Mouse (Mus musculus) stomach, embryonic 16.5 days (tissue): ENCODE data around the gene Spink4. TPM values are rescaled to one million over a fixed set of nuclear protein-coding genes. Genes with fewer than 3 reads are reported as not detected.

ENCODE experiments used
- ATAC-seq: fragments of 200-750 bp; cut with Nextera tagmentation; 2 replicates; pipeline ENCODE4 v1.8.0; 2017; ENCODE audit warnings: moderate number of reproducible peaks, moderate TSS enrichment; ENCODE audit not compliant: insufficient read depth, low FRiP score
- H3K27ac ChIP-seq: fragments of 300-500 bp; sonication (generic); 2 replicates; pipeline ENCODE4 v1.5.1; 2014; ENCODE audit warnings: low read length
- H3K27me3 ChIP-seq: fragments of 300-500 bp; sonication (generic); 2 replicates; pipeline ENCODE4 v1.6.1; 2014; ENCODE audit warnings: low read length, control low read depth, mixed read lengths; ENCODE audit not compliant: control insufficient read depth, insufficient read depth
- H3K36me3 ChIP-seq: fragments of 300-500 bp; sonication (generic); 2 replicates; pipeline ENCODE4 v1.6.1; 2014; ENCODE audit warnings: low read length; ENCODE audit not compliant: control insufficient read depth, insufficient read depth
- H3K4me1 ChIP-seq: fragments of 300-500 bp; sonication (generic); 2 replicates; pipeline ENCODE4 v1.6.1; 2014; ENCODE audit warnings: low read length, control low read depth, mixed read lengths; ENCODE audit not compliant: control insufficient read depth, insufficient read depth
- H3K4me2 ChIP-seq: fragments of 300-500 bp; sonication (generic); 2 replicates; pipeline ENCODE4 v1.6.1; 2014; ENCODE audit warnings: low read depth, low read length, mixed read lengths
- H3K4me3 ChIP-seq: fragments of 300-500 bp; sonication (generic); replicated peaks from 2 replicates; pipeline ENCODE4 v1.5.1; 2014; ENCODE audit warnings: mild to moderate bottlenecking, low read length
- H3K9ac ChIP-seq: fragments of 300-500 bp; sonication (generic); 2 replicates; pipeline ENCODE4 v1.6.1; 2014; ENCODE audit warnings: low read length
- H3K9me3 ChIP-seq: fragments of 300-500 bp; sonication (generic); replicated peaks from 2 replicates; pipeline ENCODE4 v1.6.1; 2016; ENCODE audit warnings: low read length, control low read depth; ENCODE audit not compliant: control insufficient read depth
- WGBS: fragments of 180-500 bp; shearing (Covaris S2); extraction: QIAGEN DNeasy Blood & Tissue Kit; methylation state at CpG from one replicate; pipeline ENCODE4 v1.1.7; 2014; 5-methylcytosine and 5-hydroxymethylcytosine counted together
- polyA plus RNA-seq: library from polyadenylated mRNA; unstranded; fragments of >200 nt; fragmentation: Nextera tagmentation; extraction: Ambion mirVana; gene quantifications from 2 replicates; pipeline ENCODE4 v1.2.1, GENCODE M21; 2015

The Spink4 gene
- 36.1 and 40.3 TPM in 2 replicates for polyA plus RNA-seq

GRCm38 (mm10) chr4:40919785-40920184 lies at the start of gene Spink4:
Gene Spink4, plus strand, starts transcription at chr4:40920052.
- H3K4me1 ChIP-seq, result 0 out of 2 replicates have a peak, but pooled peaks cover 3% of the 10 kb centered on the region
- no peak within 1 kb of the TSS for H3K4me2 ChIP-seq
- no peaks in the 10 kb centered on the region for H3K9me3 ChIP-seq
- 13% methylated on average over 3 of the region's 3 CpGs for WGBS
- ATAC-seq, result peak; percentile 77; the same call in 1 of the 2 replicates
- no peaks in the 10 kb centered on the region for H3K27me3 ChIP-seq
- H3K4me3 ChIP-seq, result no peak within 1 kb of the TSS
- no peaks in the 10 kb centered on the region for H3K36me3 ChIP-seq
- peak within 1 kb of the TSS; percentile 19; the same call in 1 of the 2 replicates for H3K27ac ChIP-seq
- no peak within 1 kb of the TSS for H3K9ac ChIP-seq

- no peak overlapping the region for H3K27ac ChIP-seq
- H3K4me1 ChIP-seq, result peaks cover 24% of the 10 kb centered on the region
- no peak overlapping the region for H3K4me2 ChIP-seq
- WGBS, result 81% methylated on average over 4 of the region's 4 CpGs
- H3K27me3 ChIP-seq, result no peaks in the 10 kb centered on the region
- H3K36me3 ChIP-seq, result no peaks in the 10 kb centered on the region
- H3K9ac ChIP-seq, result no peak overlapping the region
- H3K9me3 ChIP-seq, result no peaks in the 10 kb centered on the region
- no peak overlapping the region for H3K4me3 ChIP-seq
- no peak for ATAC-seq
Observed at GRCm38 (mm10) chr4:40870206-40870605, 49.6 kb upstream of the Spink4 start.

GRCm38 (mm10) chr4:40872129-40872528 lies 47.7 kb upstream of the Spink4 start:
- 89% methylated on average over 3 of the region's 3 CpGs for WGBS
- H3K9me3 ChIP-seq, result no peaks in the 10 kb centered on the region
- peaks cover 32% of the 10 kb centered on the region for H3K4me1 ChIP-seq
- no peak overlapping the region for H3K9ac ChIP-seq
- no peak for ATAC-seq
- H3K36me3 ChIP-seq, result no peaks in the 10 kb centered on the region
- H3K27ac ChIP-seq, result no peak overlapping the region
- H3K27me3 ChIP-seq, result no peaks in the 10 kb centered on the region
- no peak overlapping the region for H3K4me2 ChIP-seq
- H3K4me3 ChIP-seq, result no peak overlapping the region

- Histone ChIP-seq H3K4me2 (no peak overlapping the region), H3K4me3 (no peak overlapping the region), H3K27me3 (no peaks in the 10 kb centered on the region), H3K9ac (no peak overlapping the region; the same call in 1 of the 2 replicates), H3K27ac (peak overlapping the region; percentile 86), H3K36me3 (no peaks in the 10 kb centered on the region), H3K9me3 (no peaks in the 10 kb centered on the region), H3K4me1 (peaks cover 38% of the 10 kb centered on the region)
- ATAC-seq, result no peak
- 49% methylated on average over 2 of the region's 2 CpGs for WGBS
Observed at GRCm38 (mm10) chr4:40873320-40873719, 46.5 kb upstream of the Spink4 start.

- Histone ChIP-seq H3K27ac (peak overlapping the region; percentile 86), H3K36me3 (no peaks in the 10 kb centered on the region), H3K4me2 (no peak overlapping the region), H3K9ac (peak overlapping the region; percentile 31), H3K9me3 (no peaks in the 10 kb centered on the region), H3K4me1 (peaks cover 31% of the 10 kb centered on the region), H3K27me3 (no peaks in the 10 kb centered on the region), H3K4me3 (no peak overlapping the region)
- ATAC-seq, result peak; percentile 61; the same call in 1 of the 2 replicates
- WGBS, result 31% methylated on average over 6 of the region's 6 CpGs
Observed at GRCm38 (mm10) chr4:40874151-40874600, 45.7 kb upstream of the Spink4 start.

GRCm38 (mm10) chr4:40874794-40875552 lies 44.9 kb upstream of the Spink4 start:
- H3K4me3 ChIP-seq, result no peak overlapping the region
- H3K27ac ChIP-seq, result no peak overlapping the region; the same call in 1 of the 2 replicates
- H3K36me3 ChIP-seq, result no peaks in the 10 kb centered on the region
- no peak overlapping the region for H3K4me2 ChIP-seq
- H3K27me3 ChIP-seq, result no peaks in the 10 kb centered on the region
- H3K4me1 ChIP-seq, result peaks cover 31% of the 10 kb centered on the region
- no peaks in the 10 kb centered on the region for H3K9me3 ChIP-seq
- 75% methylated on average over 5 of the region's 5 CpGs for WGBS
- no peak for ATAC-seq
- no peak overlapping the region for H3K9ac ChIP-seq

GRCm38 (mm10) chr4:40875842-40876241 lies 44.0 kb upstream of the Spink4 start:
- Histone ChIP-seq H3K4me2 (no peak overlapping the region), H3K9me3 (no peaks in the 10 kb centered on the region), H3K36me3 (no peaks in the 10 kb centered on the region), H3K4me3 (no peak overlapping the region), H3K4me1 (peaks cover 31% of the 10 kb centered on the region), H3K9ac (peak overlapping the region; percentile 13; the same call in 1 of the 2 replicates), H3K27me3 (no peaks in the 10 kb centered on the region), H3K27ac (no peak overlapping the region)
- no peak for ATAC-seq
- WGBS, result 74% methylated on average over 20 of the region's 20 CpGs

GRCm38 (mm10) chr4:40876814-40877371 lies 43.0 kb upstream of the Spink4 start:
- H3K36me3 ChIP-seq, result no peaks in the 10 kb centered on the region
- no peaks in the 10 kb centered on the region for H3K9me3 ChIP-seq
- peak overlapping the region; percentile 84 for H3K27ac ChIP-seq
- peak; percentile 36 for ATAC-seq
- WGBS, result 11% methylated on average over 12 of the region's 12 CpGs
- no peaks in the 10 kb centered on the region for H3K27me3 ChIP-seq
- H3K9ac ChIP-seq, result peak overlapping the region; percentile 25
- H3K4me1 ChIP-seq, result peaks cover 31% of the 10 kb centered on the region
- peak overlapping the region; percentile 36 for H3K4me2 ChIP-seq
- peak overlapping the region; percentile 17 for H3K4me3 ChIP-seq

- peak overlapping the region; percentile 84 for H3K27ac ChIP-seq
- WGBS, result 61% methylated on average over 5 of the region's 5 CpGs
- H3K4me2 ChIP-seq, result peak overlapping the region; percentile 36
- H3K36me3 ChIP-seq, result no peaks in the 10 kb centered on the region
- peak overlapping the region; percentile 25; the same call in 1 of the 2 replicates for H3K9ac ChIP-seq
- H3K4me1 ChIP-seq, result peaks cover 31% of the 10 kb centered on the region
- H3K4me3 ChIP-seq, result no peak overlapping the region
- no peaks in the 10 kb centered on the region for H3K27me3 ChIP-seq
- no peaks in the 10 kb centered on the region for H3K9me3 ChIP-seq
- no peak for ATAC-seq
Observed at GRCm38 (mm10) chr4:40877528-40877927, 42.3 kb upstream of the Spink4 start.
